Mouse (Mus musculus) frontal cortex, postnatal 25 days (tissue): ENCODE results near the gene Ablim2.

Experiments used
- DNase-seq, 2 experiments: peaks; one replicate each; pipeline ENCODE4 v3.0.0; 2022; ENCODE audit warnings: low spot score in 2 of 2

Ablim2 gene

DNA sequence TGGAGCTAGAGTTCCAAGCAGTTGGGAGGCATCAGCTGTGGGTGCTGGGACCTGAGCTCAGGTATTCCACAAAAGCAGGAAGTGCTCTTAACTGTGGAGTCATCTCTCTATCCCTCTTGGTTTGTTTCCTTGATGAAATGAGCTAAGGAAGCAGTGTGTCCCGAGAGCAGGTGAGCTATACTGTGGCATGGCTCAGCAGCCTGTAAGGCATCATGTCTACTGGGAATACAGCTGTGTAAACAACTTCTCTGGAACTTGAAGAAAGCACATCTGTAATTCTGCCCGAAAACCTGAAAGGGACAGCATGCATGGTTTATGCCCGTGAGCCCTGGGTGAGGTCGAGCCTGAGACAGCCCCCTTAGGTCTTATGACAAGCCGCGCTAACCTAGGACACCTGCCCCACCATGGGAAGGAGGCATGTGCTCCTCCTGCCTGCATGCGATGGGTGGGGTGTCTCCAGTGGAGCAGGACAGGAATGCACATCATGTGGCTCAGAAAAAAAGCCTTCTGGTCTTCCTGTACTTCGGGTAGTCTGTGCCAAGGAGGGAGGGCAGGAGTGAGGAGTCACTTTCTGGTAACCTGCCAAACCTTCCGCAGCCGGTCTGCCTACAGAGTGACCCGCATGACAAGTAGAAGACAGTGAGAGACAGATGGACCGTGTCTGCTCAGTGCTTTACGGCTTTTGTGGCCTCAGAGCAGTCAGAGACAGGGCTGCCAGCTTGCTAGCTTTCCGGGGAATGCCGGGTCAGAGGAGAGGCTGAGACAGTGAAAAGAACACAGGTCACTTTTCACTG, 150.2 kb downstream of the Ablim2 start:
- no peak for DNase-seq

DNA sequence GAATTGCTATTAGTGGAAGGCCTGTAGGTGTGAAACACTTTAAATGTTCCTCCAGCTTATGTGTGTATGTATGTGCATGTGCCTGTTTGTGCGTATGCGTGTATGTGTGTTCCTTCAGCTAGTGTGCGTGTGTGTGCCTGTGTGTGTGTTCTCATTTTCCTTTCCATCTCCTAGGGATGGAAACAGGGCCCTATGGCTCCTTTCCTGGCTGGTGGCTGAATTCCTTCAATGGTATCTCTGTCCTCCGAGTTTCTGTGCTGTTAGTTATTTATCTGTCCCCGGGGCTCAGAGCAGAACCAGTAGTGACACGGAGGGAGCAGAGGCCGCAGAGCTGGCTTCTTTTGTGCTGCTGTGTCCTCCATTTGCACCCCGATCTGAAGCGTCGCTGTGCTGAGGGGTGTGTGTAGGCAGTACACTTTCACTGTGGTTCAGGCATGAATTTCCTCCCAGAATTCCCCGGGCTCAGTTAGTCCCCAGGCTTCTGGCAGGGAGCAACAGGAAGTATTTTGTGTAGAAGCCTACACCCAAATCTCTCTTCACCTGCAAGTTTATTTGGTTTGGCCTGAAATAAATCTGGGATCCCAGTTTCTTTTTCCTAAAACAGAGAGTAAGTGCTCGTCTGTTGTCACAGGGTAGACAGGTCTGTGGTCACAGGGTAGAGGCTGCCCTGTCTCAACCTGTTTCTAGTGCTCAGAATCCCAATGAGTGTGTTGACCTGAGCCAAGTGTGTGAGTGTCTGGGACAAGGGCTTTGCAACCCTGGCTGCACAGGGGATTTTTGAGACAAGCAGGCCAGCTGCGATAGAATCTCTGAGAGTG, 151.2 kb downstream of the Ablim2 start:
- DNase-seq, result no peak

DNA sequence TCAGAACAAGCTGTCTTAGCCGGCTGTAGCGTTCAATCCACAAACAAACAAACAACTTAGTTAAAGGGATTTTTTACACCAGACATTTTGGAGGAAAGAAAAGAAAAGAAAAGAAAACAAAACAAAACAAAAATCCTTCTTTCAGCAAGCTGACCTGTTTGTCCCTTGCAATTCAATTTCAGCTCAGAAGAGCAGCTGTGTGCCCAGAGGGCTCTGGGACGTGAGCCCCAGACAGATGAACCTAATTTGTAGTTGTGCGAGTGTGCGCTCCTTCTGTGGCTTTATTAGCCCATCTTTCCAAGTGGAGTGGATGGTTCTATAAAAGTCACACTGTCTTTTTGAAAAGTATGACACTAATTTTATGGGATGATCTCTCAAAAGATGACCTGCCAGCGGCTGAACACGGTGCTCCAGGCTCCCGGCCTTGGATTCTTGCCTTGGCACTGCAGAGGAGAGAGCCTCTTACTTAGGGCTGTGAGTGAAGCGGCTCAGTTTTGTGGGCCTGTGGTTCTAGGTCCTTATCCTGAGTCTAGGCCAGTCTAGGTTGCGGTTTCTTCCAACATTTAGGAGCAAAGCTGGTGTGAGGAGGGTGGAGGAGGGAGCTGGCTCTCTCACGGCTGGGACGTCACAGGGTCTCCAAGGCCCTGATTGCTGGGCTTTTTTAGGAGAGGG, 158.1 kb downstream of the Ablim2 start:
- DNase-seq, result no peak

DNA sequence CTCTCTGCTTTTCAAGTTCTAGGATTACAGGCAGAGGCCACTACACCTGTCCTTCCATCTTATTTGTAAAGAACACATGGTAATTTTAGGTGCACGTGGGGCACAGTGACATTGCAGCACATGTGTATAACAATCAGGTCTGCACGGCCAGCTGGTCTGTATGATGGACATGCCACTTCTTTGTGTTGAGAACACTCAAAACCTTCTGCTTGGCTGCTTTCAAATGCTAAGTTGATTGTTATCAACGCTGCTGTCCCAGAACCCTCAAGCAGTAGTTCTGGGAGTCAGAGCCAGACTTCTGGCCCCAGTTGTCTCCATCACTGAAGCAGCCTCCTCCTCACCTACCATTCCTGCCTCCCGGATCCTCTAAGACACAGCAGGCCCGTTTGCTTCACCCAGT, 159.0 kb downstream of the Ablim2 start:
- DNase-seq, result no peak

DNA sequence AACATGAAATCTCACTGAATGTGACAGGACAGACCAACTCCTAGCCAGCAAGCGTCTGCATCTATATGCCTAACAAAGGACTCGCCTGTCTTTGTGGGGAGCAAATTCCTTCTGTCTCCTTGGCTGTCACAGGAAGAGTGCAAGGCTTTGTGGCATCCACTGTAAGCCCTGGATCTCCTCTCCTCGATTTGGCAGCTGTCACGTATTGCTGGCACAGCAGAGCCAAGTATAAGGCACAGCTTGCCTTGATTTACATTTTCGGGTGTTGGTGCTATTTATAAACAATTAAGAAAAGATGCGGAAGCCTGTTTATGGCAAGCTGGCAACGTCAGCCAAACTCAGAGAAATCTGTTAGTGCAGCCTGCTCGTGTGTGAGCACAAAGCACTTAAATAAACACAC, 160.7 kb downstream of the Ablim2 start:
- DNase-seq, result no peak

DNA sequence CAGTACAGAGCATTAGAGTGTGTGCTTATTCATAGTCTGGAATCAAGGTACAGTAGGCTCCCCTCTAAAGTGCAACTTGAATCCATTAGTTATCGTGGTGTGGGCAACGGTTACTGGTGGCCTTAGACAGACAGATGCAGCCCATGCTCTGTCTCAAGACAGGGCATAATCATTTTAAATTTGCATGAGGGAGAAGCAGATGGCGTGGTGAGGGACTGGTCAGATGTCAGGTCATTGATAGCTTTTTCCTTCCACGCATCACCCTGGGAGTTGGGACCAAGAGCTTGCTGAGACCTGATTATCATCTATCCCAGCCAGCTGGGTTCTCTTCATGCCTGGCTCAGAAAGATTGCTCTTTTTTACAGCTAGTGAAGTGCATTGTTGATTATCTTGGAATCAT, 162.4 kb downstream of the Ablim2 start:
- no peak for DNase-seq

DNA sequence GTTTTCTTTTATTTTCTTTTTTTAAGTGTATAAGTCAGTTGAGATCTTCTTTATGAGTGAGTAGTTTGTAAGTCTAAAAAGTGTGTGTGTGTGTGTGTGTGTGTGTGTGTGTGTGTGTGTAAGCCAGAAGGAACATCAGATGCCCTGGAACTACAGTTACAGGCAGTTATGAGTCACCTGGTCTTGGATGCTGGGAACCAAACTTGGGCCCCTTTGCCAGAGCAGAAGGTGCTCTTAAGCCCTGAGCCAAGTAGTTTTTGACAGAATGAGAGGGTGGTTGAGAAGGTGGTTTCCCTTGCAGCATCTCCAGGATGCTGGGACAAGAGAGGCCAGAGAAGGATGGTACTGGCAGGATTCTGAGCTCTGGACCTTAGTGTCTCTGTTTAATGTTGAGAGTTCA, 162.9 kb downstream of the Ablim2 start:
- DNase-seq, result no peak

DNA sequence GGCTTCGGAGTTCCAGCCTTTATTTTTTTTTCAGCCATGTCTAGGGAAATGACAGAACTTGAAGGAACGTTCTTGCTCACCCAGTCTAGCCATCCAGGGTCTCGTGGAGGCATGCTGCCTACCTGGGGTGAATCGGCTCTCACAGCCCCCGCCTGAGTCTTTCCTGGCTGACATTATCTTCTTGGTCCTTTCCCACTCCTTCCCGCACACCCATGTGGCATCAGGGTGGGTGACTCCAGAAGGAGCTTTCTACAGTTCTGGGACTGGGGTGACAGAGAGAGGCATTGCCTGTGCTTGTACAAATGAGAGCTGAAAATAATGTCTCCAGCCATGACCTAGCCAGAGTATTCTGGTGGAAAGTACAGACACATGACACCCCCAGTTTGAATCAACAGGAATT, 163.5 kb downstream of the Ablim2 start:
- DNase-seq, result no peak

DNA sequence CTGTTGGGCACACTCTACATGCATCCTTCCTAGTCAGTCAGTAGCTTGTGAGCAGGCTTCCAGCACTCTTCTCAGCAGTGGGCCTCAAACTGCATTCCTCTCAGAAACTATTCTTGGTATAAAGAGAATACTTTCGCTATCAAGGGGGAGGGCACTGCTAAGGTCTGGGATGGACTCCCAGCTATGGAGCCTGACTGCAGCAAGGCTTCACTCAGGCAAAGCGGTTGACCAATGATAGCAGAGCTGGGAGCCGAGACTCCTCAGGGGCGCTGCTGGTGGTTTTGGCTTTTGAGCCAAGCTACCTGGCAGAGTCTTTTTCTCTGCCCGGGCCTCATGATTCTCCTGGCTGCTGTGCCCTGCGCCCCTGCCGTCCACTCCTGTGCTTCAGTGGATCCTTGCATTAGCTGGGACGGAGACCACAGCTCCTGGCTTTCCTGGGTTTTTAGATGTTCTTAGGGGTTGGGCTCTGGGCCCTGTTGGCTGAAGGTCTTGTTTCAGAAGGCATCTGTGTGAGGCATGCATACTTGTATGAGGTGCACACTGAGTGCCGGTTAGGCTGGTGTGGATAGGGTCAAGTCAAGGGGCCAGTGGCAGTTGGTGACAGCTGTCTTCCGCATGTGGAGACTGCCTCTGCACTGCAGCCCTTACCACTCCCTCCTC, 164.0 kb downstream of the Ablim2 start:
- no peak for DNase-seq

DNA sequence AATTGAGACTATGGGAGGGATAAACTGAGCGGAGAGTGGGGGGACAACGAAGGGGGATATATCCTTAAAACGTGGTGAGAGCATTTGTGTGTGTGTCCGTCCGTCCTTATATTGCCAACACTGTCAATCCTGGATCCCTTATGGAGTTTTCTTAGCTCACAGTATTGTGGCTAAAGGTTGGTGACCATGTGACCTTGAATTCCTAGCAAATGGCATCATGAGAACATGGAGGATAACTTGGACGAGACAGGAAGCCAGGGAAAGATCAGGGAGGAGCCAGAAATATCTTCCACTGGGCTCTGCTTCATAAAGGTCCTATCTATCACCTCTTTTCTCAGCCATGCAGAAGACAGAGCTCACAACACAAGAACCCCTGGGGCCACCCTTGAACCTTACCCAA, 165.8 kb downstream of the Ablim2 start:
- DNase-seq, result no peak

DNA sequence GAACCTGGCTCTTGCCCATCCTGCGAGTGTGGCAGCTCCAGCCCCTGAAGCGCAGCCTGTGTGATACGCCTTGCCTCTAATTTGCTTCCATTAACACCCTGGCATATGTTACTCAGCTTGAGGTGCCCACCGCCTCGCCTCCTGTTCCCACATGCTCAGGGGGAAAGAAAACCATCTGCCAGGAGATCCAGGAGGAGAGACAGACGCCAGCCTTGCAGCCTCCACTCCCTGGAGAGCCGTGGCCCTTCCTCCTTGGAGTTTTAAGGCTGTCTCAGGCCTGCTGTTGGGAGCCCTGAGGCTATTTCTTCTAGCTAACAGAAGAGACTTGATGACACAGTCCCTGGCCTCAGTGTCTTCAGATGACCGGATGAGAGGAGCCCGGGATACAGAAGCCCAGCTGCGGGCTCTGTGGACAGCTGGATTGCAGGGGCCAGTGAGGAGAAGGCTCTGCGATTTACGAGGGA, 167.5 kb downstream of the Ablim2 start:
- DNase-seq, result no peak

DNA sequence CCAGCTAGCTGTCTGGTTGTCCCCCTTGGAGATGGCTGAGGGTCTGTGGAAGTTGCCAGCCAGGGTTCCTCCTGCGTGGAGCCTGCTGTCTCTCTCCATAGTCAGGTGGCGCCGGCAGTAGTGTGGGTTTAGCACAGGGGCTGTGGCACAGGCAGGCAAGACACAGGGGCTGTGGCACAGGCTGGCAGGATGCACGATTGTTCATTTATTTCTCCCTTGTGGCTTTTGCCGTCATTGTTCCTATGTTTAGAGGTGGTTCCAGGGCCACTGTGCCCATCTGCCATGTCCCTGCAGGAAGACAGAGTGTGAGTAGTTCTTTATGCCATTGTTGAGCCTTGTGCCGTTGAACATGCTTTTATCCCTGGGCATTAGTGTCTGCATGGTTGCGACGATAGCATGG, 168.8 kb downstream of the Ablim2 start:
- DNase-seq, result no peak

DNA sequence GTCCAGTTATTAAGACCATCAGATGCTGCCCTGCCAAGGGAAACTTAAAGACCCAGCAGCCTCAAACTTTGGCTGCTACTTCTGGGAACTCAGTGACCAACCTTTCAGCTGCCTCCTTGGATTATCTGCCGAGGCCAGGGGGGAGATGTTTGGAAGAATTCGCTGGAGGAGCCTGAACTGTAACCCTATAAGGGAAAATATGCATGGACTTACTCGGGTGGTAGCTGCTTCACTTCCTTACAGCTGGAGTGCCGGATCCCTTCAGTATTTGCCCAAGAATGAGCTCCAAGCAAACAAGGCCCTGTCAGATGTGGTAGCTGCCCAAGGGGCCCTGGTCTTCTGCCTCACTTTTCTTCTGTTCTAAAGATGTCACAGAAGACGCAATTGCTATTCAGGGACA, 173.6 kb downstream of the Ablim2 start:
- no peak for DNase-seq

DNA sequence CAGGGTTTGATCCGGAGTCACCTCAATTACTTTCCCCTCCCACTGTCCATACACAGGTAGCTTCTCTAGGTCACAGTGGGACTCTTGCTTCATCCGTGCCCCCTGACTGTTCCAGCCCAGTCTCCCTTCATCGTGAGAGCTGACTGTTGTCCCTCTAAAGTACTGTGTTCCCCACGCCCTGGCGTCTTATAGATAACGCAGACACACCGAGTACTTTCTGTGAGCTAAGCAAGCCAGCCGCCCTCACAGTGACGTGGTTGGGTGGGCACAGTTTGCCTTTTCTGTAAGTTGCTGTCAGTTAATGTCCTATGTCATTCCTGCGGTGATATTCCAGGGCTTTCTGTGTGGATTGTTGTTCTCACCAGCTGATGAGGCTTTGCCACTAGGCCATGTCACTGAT, 175.4 kb downstream of the Ablim2 start:
- DNase-seq, result no peak
